In the genomic region with DNA sequence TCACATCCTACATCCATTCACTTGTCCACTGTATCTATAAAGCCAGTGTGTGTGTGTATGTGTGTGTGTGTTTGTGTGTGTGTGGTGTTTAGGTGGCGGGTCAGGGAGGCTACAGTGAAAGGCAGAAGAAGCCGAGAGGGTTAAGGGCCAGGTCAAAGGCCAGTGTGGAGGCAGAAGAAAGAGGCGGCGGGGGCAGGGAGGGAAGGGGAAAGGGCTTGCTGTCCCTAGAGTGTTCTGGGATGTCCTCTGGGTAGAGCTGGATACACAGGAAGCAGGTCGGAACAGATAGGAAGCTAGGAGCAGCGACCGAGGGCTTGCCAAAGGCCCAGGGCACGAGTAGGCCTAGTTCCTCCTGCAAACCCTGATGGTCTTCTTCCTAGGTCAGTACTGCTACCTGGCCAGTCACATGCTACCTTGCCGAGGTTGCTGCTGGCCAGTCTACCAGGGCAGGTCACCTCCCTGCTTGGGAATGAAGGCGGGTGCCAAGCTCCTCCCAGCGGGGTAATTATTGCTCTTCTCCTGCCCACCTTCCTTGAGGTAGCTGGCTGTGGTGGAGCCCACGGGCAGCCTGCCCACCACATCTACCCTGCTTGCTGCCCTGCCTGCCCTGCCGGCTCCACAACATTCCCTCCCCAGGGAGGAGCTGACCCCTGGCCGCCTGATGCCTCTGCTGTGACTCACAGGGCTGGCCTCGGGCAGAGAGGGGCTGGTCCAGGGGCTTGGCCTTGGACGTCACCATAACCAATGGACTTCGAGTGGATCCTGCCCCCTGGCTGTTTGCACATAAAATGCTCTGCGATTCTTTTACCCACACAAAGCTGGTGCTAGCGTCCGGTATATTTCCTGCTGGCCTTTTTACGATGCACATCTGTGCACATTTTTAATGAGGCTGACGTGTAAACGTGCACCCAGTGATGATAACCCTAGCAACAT, we compare ENCODE assay signal across 7 mouse cellular contexts. TPM values are rescaled to one million over a fixed set of nuclear protein-coding genes. Genes with fewer than 3 reads are reported as not detected.
DNase-seq lines count a peak whose midpoint lies in the region; ATAC-seq and TF ChIP-seq lines count a peak whose summit lies in the region.

No protein-coding gene starts in this region.

- 22% methylated on average over 23 of the region's 23 CpGs for WGBS in embryonic facial prominence, embryonic 15.5 days
- 33% methylated on average over 23 of the region's 23 CpGs for WGBS in heart, embryonic 11.5 days (ENCODE audit: insufficient replicate concordance)
- 16% methylated on average over 23 of the region's 23 CpGs for WGBS in kidney, embryonic 14.5 days
- 30% methylated on average over 23 of the region's 23 CpGs for WGBS in liver, embryonic 11.5 days
- WGBS in stomach, postnatal 0 days = 27% methylated on average over 23 of the region's 23 CpGs

- H3K4me3 ChIP-seq in embryonic facial prominence, embryonic 15.5 days (replicated peaks) = no peak overlapping the region
- 0 out of 2 replicates have a peak overlapping the region, but pooled peaks have one; percentile 3 for H3K4me3 ChIP-seq in heart, embryonic 11.5 days (ENCODE audit: low read depth, low read length)
- H3K4me3 ChIP-seq in kidney, embryonic 14.5 days (ENCODE audit: low read length) = no peak overlapping the region
- no peak overlapping the region for H3K4me3 ChIP-seq in liver, embryonic 11.5 days (ENCODE audit: low read depth, low read length)
- no peak overlapping the region for H3K4me3 ChIP-seq in stomach, postnatal 0 days (ENCODE audit: low read depth, low read length)

- no peaks in the 10 kb centered on the region for H3K36me3 ChIP-seq in embryonic facial prominence, embryonic 15.5 days
- no peaks in the 10 kb centered on the region for H3K36me3 ChIP-seq in heart, embryonic 11.5 days (ENCODE audit: control insufficient read depth, insufficient read depth, low read length)
- H3K36me3 ChIP-seq in kidney, embryonic 14.5 days (ENCODE audit: control insufficient read depth, insufficient read depth, low read length) = no peaks in the 10 kb centered on the region
- H3K36me3 ChIP-seq in liver, embryonic 11.5 days (ENCODE audit: control insufficient read depth, insufficient read depth, low read length) = no peaks in the 10 kb centered on the region
- no peaks in the 10 kb centered on the region for H3K36me3 ChIP-seq in stomach, postnatal 0 days (ENCODE audit: control insufficient read depth, insufficient read depth, low read length)

- peak overlapping the region; percentile 31 for H3K4me2 ChIP-seq in embryonic facial prominence, embryonic 15.5 days (replicated peaks)
- peak overlapping the region; percentile 45 for H3K4me2 ChIP-seq in heart, embryonic 11.5 days
- H3K4me2 ChIP-seq in kidney, embryonic 14.5 days (replicated peaks; ENCODE audit: low read depth, low read length) = no peak overlapping the region
- peak overlapping the region; percentile 44 for H3K4me2 ChIP-seq in liver, embryonic 11.5 days
- H3K4me2 ChIP-seq in stomach, postnatal 0 days (replicated peaks; ENCODE audit: low read depth) = peak overlapping the region; percentile 23; the same call in 1 of the 2 replicates

- no peak overlapping the region for H3K9ac ChIP-seq in embryonic facial prominence, embryonic 15.5 days
- H3K9ac ChIP-seq in heart, embryonic 11.5 days (ENCODE audit: low read depth, low read length) = no peak overlapping the region; the same call in 1 of the 2 replicates
- H3K9ac ChIP-seq in kidney, embryonic 14.5 days (ENCODE audit: low read depth, low read length) = no peak overlapping the region
- H3K9ac ChIP-seq in liver, embryonic 11.5 days (ENCODE audit: low read depth, low read length) = no peak overlapping the region
- 0 out of 2 replicates have a peak overlapping the region, but pooled peaks have one; percentile 8 for H3K9ac ChIP-seq in stomach, postnatal 0 days (ENCODE audit: low read length)

- TF ChIP-seq CTCF in stomach, postnatal 0 days (IDR thresholded peaks at IDR 0.05; ENCODE audit: low read depth) = peak; percentile 84

- ATAC-seq in embryonic facial prominence, embryonic 15.5 days (ENCODE audit: insufficient number of reproducible peaks, low FRiP score, low TSS enrichment, low read depth) = peak; percentile 63
- ATAC-seq in heart, embryonic 11.5 days (replicated peaks; ENCODE audit: insufficient number of reproducible peaks, low FRiP score, low TSS enrichment) = peak; percentile 75
- peak; percentile 81 for ATAC-seq in kidney, embryonic 14.5 days (ENCODE audit: low FRiP score, low TSS enrichment)
- peak; percentile 64 for ATAC-seq in liver, embryonic 11.5 days (replicated peaks; ENCODE audit: low FRiP score)
- ATAC-seq in stomach, postnatal 0 days (ENCODE audit: low FRiP score, low TSS enrichment) = peak; percentile 96

- H3K27ac ChIP-seq in embryonic facial prominence, embryonic 15.5 days (replicated peaks) = peak overlapping the region; percentile 36; the same call in 1 of the 2 replicates
- H3K27ac ChIP-seq in heart, embryonic 11.5 days (ENCODE audit: low read depth, low read length) = peak overlapping the region; percentile 57; the same call in 1 of the 2 replicates
- H3K27ac ChIP-seq in kidney, embryonic 14.5 days (ENCODE audit: low read depth, low read length) = peak overlapping the region; percentile 24; the same call in 1 of the 2 replicates
- no peak overlapping the region; the same call in 1 of the 2 replicates for H3K27ac ChIP-seq in liver, embryonic 11.5 days (ENCODE audit: low read depth, low read length)
- peak overlapping the region; percentile 73 for H3K27ac ChIP-seq in stomach, postnatal 0 days (replicated peaks)

- H3K4me1 ChIP-seq in embryonic facial prominence, embryonic 15.5 days = peaks cover 50% of the 10 kb centered on the region
- peaks cover 41% of the 10 kb centered on the region for H3K4me1 ChIP-seq in heart, embryonic 11.5 days (ENCODE audit: control insufficient read depth, insufficient read depth, low read length)
- H3K4me1 ChIP-seq in kidney, embryonic 14.5 days (ENCODE audit: control insufficient read depth, insufficient read depth, low read length) = peaks cover 30% of the 10 kb centered on the region
- H3K4me1 ChIP-seq in liver, embryonic 11.5 days (replicated peaks; ENCODE audit: control insufficient read depth, insufficient read depth, low read length) = peaks cover 12% of the 10 kb centered on the region; the same call in 1 of the 2 replicates
- H3K4me1 ChIP-seq in stomach, postnatal 0 days (replicated peaks; ENCODE audit: control insufficient read depth, insufficient read depth) = peaks cover 9% of the 10 kb centered on the region

- no peaks in the 10 kb centered on the region for H3K9me3 ChIP-seq in embryonic facial prominence, embryonic 15.5 days (replicated peaks)
- H3K9me3 ChIP-seq in heart, embryonic 11.5 days (replicated peaks; ENCODE audit: control insufficient read depth, low read length) = no peaks in the 10 kb centered on the region; the same call in 1 of the 2 replicates
- no peaks in the 10 kb centered on the region for H3K9me3 ChIP-seq in kidney, embryonic 14.5 days (ENCODE audit: control insufficient read depth, low read length)
- H3K9me3 ChIP-seq in liver, embryonic 11.5 days (ENCODE audit: control insufficient read depth, low read length) = no peaks in the 10 kb centered on the region
- no peaks in the 10 kb centered on the region for H3K9me3 ChIP-seq in stomach, postnatal 0 days (ENCODE audit: control insufficient read depth, low read length)

- TF ChIP-seq EP300 in stomach, postnatal 0 days (optimal IDR thresholded peaks at IDR 0.05) = peak; percentile 73

- H3K27me3 ChIP-seq in embryonic facial prominence, embryonic 15.5 days = peaks cover 3% of the 10 kb centered on the region; the same call in 1 of the 2 replicates
- 0 out of 2 replicates have a peak, but pooled peaks cover 17% of the 10 kb centered on the region for H3K27me3 ChIP-seq in heart, embryonic 11.5 days (ENCODE audit: control insufficient read depth, insufficient read depth, low read length)
- 0 out of 2 replicates have a peak, but pooled peaks cover 10% of the 10 kb centered on the region for H3K27me3 ChIP-seq in kidney, embryonic 14.5 days (ENCODE audit: control insufficient read depth, insufficient read depth, low read length)
- H3K27me3 ChIP-seq in liver, embryonic 11.5 days (replicated peaks; ENCODE audit: control insufficient read depth, insufficient read depth, low read length) = peaks cover 30% of the 10 kb centered on the region
- H3K27me3 ChIP-seq in stomach, postnatal 0 days (ENCODE audit: control insufficient read depth, insufficient read depth, low read length) = no peaks in the 10 kb centered on the region

- peak; percentile 98 for DNase-seq in adrenal gland, adult 2 months
- peak; percentile 53 for DNase-seq in liver, embryonic 11.5 days (ENCODE audit: low spot score)
- peak; percentile 19 to 47 for DNase-seq in monocyte, adult 2 months (ENCODE audit: low read depth in 1 of 2, low spot score in 2 of 2)
- DNase-seq in stomach, postnatal 0 days (ENCODE audit: low spot score) = peak; percentile 97

RNA-seq across cellular contexts. Expression of gene Cbx4, which starts 40.2 kb away (rescaled TPM):
- 100 to 1,000 TPM; 144 to 197 TPM for total RNA-seq in adrenal gland, adult 2 months (2021)
- polyA plus RNA-seq in adrenal gland, adult 2 months (2012; rRNA removed) = 89.0 and 127 TPM in 2 replicates
- polyA plus RNA-seq in embryonic facial prominence, embryonic 15.5 days (2015; fragmentation: Nextera tagmentation; extraction: Ambion mirVana) = 17.2 and 21.4 TPM in 2 replicates
- polyA plus RNA-seq in heart, embryonic 11.5 days (2014; fragmentation: Nextera tagmentation; extraction: Ambion mirVana) = 6.3 and 7.7 TPM in 2 replicates
- 4.9 and 8.3 TPM in 2 replicates for polyA plus RNA-seq in kidney, embryonic 14.5 days (2014; fragmentation: Nextera tagmentation; extraction: Ambion mirVana)
- polyA plus RNA-seq in liver, embryonic 11.5 days (2014; fragmentation: Nextera tagmentation; extraction: Ambion mirVana) = 5.1 TPM in 2 replicates
- polyA plus RNA-seq in stomach, postnatal 0 days (2015; fragmentation: Nextera tagmentation; extraction: Ambion mirVana) = 9.6 and 11.2 TPM in 2 replicates

Comparison
In these comparisons a context has a peak if more than half of its experiments do, and no peak if none do; other contexts are left out.
1. DNase-seq: peak in every context shown above with its lines; median percentile 98 in adrenal gland, adult 2 months; 97 in stomach, postnatal 0 days; 53 in liver, embryonic 11.5 days; 33 in monocyte, adult 2 months.